Mouse (Mus musculus) retina, adult 2 months (tissue): ENCODE results near the gene Gm9857.

Experiments
- DNase-seq: peaks from one replicate; pipeline ENCODE4 v3.0.0-alpha.2; 2012; ENCODE audit warnings: low read depth, low spot score

The Gm9857 gene

DNA sequence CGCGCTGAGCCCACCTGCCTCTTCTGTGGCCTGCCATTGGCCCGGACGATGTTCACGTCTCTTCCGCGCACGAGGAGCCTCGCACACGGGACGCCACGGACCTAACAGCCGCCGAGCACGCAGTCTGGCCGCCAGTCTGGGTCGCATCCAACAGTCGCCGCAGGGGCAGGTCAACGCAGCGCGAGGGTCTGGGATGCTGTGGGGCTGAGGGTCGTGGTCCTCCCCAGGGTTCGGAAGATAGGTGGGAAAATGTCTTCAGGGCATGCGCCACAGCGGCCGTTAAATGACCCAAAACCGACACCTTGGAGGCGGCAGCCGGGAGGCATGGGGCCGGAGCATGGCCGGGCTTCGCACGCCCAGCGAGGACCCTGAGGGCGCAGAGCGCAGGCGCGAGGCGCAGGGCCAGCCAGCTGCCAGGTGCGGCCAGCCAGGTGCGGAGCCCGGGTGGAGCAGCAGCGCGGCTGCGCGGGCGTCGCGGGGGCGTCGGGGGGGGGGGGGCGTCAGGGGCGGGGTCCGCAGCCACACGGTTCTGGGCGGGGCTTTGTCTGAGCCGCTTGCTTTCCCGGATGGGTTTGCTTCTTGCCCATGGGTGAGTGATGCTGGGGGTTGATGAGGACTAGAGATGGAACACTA lies at the start of gene Gm9857:
Gene Gm9857, minus strand, starts transcription at position 445 of the 633 bp plus-strand sequence.
- no peak for DNase-seq

DNA sequence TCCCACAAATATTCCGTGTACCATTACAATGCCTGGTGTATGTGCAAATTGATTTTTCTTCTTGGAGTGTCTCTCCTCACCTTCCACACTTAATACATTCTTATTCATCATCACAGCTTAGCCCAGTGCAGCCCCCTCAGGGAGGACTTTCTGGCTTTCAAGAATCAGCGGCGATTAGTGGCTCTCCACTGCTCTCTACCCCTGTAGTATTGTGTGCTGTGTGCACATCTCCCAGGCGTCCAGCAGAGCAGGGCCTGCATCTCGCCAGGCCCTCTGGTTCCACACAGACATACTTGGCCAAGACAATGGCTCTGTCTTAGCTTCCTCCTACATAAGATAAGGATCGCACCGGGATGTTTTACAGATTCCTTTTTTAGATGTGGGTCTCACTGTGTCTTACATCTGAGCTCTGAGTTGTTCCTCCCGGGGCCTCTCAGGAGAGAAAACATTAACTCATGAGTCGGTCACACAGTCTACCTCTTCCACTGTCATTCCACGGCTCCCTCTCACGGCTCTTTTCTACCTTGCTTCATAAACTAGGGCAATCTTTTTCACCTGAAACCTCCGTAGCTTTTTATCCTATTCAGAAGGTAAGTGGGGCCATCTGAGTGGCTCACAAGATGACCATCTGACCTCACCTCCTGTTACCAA lies 46.9 kb upstream of the Gm9857 start:
- DNase-seq, result no peak

DNA sequence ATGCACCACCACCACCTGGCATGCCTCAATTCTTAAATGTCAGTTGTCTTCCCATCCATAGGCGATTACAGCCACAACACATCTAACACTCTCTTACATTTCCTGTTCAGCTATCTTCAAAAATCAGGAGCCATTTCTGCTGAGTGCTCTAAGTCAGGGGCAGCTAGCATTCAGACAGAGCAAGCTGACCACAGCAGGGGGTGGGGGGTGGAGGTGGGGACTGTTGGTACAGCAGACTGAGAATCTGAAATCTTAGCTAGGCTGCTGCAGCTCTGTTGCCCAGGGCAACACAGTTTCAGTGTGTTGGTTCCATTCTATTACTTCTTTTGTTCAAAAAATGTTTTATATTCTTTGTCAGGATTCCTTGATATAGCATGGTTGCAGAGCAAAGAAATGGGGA lies 46.3 kb upstream of the Gm9857 start:
- DNase-seq, result no peak

DNA sequence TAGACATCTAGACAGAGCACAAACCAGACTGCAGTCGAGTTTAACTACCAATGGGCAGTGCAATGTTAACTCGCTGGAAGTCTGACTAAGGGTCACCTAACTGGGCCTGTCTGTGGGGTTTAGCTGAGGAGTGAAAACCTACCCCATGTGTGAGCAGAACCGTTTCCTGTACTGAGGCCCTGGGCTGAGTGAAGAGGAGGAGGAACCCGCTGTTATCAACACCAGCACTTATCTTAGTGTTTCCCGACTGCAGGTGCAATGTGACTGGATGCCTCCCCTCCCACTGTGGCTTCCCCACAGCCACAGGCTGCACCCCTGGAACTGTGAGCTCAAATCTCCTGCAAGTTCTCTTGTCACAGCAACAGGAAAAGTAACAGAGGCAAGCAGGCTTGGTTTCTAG lies 43.7 kb upstream of the Gm9857 start:
- DNase-seq, result no peak

DNA sequence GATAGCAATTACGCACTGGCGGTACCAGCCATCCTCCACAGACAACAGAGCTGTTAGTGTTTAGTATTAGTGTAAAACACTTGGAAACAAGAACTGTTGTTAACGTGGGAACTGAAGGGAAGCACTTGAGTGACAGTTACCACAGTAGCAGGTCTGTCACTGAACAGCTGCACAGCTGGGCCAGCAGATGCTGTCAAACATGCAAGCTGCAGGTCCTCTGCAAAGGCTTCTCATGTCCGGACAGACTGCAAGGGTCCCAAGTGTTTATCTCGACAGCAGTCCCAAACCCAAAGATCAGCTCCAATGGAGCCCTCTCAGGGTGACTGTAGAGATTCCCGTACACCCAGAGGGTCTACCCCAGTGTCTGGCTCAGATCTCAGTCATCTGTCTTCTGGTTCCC lies 41.7 kb upstream of the Gm9857 start:
- no peak for DNase-seq

DNA sequence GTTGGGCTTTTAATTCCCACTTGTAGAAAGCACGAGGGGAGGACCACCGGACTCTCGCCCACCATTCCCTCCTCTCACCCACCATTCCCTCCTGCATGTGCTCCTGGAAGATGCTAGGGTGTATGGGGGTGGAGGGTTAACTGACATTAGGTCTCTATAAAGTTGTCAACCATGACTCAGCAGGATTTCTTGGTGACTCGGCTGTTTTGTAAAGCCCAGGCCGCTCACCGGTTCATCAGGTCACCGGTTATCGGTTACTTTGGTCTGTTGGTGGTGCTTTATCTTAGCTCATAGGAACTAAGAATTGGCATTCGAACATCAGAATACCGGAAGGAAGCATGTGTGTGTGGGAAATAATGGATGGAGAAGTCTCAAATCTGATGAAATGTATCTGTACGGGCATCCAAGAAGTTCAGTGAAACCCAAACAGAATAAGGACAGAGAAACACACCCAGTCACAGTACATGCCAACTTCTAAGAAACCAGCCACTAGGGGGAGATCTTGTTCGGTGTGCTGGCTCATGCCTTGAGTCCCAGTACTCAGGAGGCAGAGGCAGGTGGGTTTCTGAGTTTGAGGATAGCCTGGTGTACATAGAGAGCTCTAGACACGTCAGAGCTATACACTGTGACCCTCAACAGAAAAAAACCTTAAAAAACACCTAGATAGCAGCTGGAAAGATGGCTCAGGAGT lies 37.2 kb upstream of the Gm9857 start:
- no peak for DNase-seq

DNA sequence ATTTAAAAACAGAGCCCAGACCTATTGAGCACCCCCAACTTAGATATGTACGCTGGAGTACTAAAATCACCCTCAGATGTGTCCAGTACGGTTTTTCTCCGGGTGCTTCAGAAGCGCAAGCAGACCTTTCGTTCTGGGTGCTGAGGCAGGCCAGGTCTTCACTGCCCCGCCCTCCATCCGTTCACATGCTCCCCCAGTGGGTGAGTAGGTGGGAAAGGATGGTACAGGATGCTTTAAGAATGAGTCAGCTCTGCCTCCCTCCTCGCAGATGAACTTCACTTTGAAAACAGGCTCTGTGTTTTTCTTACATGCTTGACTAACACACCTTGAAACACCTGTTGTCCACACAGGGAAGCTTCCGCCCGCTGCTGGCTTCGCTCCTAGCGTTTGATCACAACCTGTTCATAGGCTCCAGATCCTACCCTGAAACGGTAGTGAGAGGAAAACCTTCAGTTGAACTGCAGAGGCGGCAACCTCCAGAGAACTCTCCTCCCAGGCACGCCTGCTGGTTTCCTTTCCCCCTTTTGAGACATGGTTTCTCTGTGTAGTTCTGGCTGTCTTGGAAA lies 34.8 kb upstream of the Gm9857 start:
- no peak for DNase-seq

DNA sequence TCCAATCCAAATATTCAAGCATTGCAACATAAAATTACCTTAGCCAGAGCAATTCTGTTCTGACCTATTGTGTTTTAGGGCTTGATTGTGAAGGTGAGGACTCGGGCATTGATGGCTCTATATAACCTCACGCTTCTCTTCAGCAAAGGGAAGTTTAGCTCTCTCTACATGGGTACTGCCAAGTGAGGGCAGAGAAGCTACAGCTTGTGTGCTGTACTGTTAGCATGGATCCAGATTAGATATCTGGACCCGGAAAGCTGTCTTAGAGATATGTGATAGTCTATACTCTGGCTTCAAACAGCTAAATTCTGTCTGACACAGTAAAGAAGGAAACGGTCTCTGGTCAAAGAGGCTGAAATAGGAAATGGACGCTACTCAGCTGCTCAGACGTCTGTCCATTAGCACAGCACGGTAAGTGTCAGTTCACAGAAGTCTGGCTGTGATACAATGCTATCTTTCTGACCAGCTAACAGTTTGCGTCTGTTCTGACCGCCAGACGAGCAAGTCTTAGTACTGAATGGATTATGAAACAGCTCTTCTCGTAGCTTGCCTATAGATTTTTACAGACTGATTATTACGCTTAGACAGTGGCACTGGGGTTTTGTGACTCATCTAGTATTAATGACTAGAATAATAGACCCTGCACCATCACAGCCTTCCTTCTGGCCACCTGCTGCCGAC lies 33.9 kb upstream of the Gm9857 start:
- no peak for DNase-seq

DNA sequence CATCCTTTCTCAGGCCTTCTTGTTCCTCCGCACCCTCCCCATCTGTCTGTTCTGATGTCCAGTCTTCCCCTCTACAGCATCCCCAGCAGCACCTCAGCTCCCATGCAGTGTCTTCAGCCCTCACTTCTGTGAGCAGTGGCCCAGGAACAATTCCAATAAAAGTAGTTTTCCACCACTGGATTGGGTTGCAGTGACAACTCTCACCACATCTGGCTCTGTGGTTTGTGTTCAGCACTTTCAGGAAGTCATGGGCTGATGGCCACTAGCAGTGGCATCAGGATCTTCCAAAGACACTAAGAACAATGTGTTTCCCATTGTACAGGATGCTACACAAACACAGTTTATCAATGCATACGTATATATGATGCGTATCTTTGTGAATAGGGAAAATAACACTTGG lies 25.8 kb upstream of the Gm9857 start:
- DNase-seq, result no peak

DNA sequence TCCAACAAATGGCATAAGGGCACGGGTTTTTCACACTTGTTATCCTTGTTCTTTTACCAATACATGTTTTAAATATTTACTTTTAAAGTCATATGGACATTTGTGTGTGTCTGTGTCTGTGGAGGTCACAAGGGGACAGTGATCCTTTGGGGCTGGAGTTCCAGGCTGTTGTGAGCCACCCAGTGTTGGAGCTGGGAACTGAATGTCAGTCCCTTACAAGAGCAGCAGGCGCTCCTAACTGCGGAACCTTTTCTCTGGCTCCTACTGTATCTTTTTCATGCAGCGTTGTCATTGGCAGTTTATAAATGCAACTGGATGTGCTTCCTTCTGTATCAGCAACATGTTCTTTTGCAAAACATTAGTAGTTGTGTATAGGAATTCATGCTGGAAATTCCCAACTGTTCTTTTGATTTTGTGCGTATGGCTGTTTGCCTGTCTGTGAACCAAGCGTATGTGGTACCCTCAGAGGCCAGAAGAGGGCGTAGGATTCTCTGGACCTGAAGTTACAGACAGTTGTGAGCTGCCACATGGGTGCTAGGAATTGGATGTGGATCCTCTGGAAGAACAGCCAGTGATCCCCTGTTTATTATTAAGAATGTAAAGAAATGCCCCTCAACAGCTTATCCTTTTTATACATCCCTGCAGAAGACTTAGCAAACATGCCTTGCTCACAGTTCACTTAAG lies 24.3 kb upstream of the Gm9857 start:
- DNase-seq, result no peak

DNA sequence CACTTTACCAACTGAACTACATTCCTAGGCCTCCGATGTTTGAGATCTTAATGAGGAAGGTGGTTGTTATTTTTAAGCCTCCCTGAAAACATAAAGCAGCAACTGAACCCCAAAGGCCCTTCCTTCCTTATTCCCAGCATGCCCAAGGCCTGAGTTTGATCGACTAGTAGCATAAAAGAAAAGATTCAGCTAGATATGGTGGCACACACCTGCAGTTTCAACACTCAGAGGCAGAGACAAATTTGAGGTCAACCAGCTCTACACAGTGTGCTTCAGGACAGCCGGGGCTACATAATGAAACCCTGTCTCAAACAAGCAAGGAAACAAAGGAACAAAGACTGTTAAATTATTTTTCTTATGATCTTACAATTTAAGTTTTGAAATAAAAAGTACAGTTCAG lies 23.5 kb upstream of the Gm9857 start:
- DNase-seq, result no peak

DNA sequence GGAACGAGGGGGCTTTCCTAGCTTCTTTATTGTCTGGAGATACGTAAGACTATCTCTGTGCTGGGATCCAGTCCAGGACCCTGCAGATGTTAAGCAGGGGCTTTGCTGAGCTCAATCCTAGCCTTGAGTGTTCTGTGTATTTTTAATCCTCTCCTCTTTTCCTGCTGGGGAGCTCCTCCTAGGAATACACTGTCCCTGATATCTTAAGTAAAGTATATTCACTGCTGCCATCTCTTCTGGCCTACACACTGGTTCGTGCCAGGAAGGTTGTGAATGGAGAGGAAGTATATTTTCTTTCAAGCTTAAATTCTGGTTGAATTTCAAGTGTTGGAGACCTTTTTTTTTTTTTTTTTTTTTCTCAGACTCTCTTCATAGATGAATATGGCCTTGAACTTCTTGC lies 23.0 kb upstream of the Gm9857 start:
- DNase-seq, result no peak

DNA sequence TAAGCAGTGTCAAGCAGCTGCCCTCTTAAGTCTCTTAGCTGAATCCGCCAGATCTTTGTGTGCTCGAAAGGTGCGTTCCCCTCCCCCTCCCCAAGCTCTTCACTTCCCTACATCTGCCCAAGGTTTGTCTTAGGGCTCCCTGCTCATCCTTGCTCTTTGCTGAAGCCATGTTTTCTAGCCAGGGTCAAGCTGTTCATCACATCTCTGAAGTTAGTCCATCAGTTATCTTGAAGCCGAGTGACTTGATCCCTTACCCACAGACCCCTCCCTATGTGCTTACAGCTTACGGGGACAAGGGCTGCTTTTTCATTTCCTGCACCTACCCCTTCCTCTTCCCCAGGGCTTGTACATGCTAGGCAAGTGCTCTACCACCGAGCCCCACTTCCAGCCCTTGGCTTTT lies 21.4 kb upstream of the Gm9857 start:
- DNase-seq, result no peak

DNA sequence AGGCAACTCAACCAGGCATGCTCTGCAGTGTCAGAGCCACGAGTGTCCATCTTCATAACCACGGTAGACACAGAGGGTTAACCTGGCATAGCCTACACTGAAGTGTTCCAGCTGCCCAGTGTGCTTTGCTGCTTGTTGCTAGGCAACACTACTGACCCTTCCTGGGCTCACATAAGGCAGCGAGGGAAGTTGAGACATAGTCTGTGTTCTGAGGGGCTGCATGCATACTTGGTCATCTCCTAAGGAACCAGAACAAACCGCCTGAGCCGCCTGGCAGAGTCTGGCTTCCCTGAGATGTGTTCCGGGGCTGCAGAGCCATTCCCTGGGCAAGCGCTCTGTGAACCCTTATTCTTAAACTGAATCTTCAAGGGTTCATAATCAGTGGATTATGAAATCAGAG lies 21.0 kb upstream of the Gm9857 start:
- no peak for DNase-seq

DNA sequence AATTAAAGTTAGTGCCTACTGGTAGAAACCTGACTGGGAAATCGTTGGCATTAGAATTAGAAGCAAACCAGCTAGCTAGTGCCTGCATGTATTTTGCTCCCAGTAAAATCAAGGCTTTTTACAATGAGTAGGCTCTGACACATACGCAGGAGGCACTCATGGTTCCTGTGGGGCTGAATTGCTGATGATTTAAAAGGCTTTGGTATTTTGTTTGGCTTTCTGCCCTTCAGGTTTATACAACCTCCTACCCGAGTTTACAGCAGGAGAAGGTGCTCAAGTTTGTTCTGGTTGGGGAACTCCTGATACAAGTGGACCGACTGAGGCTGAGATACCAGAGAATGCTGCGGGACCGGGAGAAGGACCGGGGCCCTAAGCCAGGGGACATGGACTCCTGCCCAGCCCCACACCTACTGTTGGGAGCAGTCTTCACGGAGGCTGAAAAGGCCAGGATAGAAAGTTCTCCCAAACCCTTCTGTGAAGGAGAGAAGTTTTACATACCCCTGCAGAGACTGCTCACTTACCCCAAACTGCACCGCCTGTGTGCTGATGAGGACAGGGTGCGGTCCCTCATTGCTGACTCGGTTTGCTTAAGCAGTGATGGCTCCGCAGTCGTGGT lies 19.5 kb upstream of the Gm9857 start:
- DNase-seq, result no peak

DNA sequence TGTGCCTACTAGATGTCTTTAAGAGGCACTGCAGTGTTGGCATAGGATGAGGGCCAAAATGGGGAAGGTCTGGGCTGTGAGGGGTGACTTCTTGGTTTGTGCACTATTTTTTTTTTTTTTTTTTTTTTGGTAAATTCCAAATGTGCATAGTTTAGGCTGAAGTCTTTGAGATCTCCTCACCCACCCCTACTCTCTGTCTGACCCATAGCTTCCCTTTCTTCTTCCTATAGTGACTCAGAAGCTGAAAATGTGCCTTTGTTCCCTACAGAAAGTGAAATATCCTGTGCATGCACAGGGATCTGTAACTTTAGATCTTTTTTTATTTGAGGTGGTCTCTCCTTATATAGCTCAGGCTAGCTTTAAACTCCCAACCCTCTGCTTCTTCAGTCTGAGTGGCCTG lies 17.7 kb upstream of the Gm9857 start:
- no peak for DNase-seq

DNA sequence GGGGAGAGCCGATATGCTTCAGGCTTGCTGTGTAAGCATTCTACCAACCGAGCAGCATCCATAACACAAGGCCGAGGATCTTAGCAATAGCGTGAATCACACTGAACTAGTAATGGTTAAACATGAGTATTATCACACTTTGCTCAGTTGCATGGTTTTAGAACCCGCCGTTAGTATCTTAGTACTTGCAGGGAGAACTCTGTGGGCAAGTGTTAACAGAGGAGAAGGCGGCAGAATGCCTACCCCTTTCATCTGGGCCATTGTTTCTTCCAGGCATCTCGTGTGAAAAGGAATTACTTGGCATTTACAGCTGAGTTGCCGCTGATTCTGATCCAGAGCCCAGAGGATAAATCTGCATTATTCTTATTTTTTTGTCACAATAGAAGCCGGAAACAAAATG lies 751 bp upstream of the Gm9857 start:
- DNase-seq, result no peak

DNA sequence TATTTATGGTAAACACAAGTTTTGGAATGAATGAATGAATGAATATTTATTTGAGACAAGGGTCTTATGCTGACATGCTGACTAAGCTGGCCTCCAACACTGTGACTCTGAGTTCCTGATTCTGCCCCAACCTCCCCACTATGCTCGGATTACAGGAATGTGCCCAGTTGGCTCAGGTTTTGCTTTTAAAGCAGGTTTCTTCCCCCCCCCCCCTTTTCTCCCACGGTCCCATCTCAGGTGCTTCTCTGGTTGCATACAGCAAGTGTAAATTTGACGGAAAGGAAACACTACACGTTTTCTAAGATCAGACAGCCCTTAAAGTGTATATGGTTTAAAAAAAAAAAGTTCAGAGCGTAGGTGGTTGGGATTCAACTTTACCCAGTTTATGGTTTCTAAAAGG lies 672 bp downstream of the Gm9857 start, which contains the start of gene Henmt1:
Gene Henmt1, plus strand, starts transcription at position 301 of the 400 bp plus-strand sequence.
- no peak for DNase-seq

DNA sequence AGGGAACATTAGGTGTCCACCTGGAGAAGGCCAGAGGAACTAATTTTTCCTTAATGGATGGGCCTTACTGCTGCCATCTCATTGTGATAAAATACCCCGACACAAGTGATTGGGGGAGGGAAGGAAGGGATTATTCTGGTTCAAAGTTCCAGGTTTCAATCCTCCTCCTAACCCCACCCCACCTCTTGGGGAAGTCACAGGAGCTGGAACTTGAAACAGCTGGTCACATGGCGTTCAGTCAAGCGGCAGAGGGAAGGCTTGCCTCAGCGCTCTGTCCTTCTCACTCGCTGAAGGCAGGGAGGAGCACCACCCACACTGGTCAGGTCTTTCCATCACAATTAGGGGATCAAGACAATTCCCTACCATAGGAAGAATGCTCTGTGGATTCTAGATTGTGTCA lies 1.6 kb downstream of the Gm9857 start:
- no peak for DNase-seq

DNA sequence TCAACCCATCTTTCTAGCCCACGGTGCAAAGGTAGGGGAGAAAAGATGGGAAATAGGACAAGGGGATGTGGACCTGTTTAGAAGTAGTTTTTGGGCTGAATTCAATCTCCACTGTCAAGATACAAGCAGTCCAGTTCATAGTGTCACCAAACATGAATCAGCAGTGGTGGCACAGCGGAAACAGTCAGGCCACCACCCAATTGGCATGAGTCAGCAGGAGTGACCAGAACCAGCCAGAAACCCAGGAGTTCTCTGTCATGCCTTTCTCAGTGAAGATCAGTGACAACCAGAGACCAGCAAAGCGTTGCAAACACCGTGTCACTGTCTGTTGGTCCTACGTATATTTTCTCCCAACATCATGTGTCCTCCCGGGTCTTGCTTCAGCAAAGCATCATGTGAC lies 6.7 kb downstream of the Gm9857 start:
- DNase-seq, result no peak

DNA sequence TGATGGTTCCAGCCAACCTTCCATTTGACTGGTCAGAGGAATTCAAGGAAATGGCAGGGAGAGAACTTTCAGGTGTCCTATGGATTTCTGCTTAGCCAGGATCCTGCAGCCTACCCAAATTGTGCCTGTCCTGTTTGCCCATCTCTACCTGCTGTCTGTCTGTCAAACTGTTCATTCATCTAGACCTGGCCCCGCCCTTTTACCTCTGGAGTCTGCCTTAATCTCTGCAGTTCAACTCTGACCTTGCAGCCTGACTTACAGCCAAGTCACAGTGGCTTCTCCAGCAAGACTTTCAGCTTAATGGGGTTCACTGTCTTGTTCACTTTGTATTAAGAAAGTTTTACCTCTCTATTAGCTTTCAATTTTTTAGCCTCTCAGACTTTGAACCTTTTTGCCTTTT lies 13.9 kb downstream of the Gm9857 start:
- no peak for DNase-seq
